Mouse (Mus musculus): ENCODE data around the gene Acvrl1.

Acvrl1 gene

DNA sequence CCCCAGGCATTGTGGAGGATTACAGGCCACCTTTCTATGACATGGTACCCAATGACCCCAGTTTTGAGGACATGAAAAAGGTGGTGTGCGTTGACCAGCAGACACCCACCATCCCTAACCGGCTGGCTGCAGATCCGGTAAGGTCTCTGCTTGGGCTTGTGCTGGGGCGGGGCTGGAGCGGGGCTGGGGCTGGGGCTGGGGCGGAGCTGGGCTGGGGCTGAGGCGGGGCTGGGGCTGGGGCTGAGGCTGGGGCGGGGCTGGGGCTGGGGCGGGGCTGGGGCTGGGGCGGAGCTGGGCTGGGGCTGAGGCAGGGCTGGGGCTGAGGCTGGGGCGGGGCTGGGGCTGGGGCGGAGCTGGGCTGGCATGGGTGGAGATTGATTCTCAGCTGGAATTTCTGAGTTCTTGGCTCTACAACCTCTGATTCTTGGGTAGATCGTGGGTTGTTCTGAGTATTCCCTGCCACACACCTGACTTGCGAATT, 12.8 kb downstream of the Acvrl1 start:
- DNase-seq (ENCODE audit: low spot score in 2 of 2) = peak in 1 of 2 experiments; percentile 63

DNA sequence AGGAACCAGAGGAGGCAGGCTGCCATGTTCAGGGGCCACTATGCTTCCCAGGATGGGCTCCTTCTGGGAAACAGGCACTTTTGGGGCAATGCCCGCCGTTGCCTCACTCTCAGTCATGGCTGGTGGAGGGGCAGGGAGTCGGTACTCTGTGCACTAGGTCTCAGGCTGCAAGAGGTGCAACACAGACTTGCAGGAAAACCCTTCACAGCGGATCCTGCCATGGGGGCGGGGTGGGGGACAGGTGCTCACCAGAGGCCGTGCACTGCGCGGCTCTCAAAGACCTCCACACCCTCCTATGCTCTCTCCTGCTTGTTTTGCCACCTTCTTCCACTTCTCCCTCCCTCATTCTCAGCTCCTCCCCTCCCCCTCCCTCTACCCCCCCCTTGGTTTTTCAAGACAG, 14.3 kb downstream of the Acvrl1 start:
- no peak for DNase-seq (ENCODE audit: low spot score in 2 of 2)

DNA sequence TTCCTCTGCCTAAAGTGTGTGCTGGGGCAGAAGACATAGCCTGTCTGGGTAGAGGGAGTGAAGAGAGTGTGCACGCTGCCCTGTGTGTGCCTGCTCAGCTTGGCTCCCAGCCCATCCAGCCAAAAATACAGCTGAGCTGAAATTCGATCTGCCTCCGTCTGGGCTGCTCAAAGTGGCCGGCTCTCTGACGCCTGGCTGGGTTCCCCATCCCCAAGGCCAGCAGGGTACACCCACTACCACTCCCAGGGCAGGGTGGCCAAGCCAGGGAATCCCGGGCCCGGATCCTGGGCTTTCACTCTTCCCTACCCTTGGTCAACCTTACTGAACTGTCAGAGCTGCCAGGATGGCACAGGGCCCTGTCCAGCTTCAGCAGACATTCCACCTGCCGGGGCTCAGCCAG, 15.2 kb downstream of the Acvrl1 start:
- DNase-seq (ENCODE audit: low spot score in 2 of 2) = no peak

DNA sequence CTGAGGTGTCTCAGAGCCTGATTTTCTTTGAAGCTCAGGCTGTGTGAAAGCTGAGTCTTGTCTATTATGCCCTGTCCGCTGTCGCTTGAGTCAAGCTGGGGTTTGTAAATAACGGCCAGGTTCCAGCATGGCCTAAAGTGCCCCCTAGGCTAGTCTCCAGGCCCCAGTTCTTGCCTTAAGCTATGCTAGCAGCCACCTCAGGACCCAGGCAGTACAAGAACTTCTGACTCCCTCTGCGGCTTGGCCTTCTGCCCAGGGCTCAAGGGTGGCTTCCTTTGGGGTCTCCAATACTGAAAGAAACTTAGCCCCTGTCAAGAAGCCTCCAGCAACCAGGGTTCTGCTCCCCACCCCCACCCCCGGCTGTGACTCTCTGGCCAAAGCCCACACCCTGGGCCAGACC, 15.9 kb downstream of the Acvrl1 start:
- no peak for DNase-seq (ENCODE audit: low spot score in 2 of 2)

DNA sequence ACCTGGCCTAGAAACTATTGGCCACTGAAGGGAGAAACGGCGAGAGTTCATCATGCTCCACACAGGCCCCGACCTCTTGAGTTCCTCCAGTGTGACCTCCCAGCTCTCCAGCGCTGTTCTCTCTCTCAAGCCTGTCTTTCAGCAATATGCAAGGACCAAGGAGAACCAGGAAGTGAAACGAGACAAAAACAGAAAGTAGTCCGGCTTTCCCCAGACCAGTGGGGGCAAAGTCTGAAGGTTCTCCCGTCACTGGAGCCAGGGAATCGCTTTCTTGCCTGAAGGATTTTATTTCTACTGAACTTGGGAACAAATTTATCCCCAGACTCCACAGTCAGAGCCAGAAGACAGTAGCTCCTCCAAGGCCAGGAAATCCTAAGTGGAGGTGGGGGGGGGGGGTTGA, 16.5 kb downstream of the Acvrl1 start:
- DNase-seq (ENCODE audit: low spot score in 2 of 2) = no peak

DNA sequence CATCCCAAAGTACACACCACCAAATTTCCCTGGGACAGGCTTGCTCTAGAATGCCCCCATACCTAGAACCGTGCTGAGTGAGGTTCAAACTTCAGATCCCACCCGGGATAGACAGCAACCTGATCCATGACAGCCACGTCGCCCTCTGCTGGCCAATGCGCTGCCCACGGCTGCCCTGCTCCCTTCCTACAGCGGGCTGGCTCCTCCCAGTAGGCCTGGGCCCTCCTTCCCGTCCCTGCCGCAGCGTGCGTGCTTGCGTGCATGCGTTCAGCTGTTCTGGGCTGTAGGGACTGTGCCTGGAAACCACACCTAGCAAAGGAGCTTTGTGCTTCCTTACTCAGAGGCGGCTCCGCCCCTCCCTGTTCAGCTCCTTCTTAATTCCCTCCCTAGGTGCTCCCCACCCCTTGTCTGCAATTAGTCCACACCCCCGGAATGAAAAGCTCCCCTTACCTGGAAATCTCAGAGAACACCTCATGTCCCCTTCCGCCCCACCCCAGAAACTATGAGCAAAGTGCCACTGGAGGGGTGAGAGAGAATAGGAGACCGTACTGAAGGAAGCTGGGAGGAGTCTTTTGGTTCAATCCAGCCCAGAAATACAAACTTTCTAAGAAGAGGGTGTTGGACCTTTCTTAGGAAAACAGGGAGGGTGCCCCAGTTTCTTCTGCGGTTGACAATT, 17.2 kb downstream of the Acvrl1 start:
- DNase-seq (ENCODE audit: low spot score in 2 of 2) = peak; percentile 68 to 90

DNA sequence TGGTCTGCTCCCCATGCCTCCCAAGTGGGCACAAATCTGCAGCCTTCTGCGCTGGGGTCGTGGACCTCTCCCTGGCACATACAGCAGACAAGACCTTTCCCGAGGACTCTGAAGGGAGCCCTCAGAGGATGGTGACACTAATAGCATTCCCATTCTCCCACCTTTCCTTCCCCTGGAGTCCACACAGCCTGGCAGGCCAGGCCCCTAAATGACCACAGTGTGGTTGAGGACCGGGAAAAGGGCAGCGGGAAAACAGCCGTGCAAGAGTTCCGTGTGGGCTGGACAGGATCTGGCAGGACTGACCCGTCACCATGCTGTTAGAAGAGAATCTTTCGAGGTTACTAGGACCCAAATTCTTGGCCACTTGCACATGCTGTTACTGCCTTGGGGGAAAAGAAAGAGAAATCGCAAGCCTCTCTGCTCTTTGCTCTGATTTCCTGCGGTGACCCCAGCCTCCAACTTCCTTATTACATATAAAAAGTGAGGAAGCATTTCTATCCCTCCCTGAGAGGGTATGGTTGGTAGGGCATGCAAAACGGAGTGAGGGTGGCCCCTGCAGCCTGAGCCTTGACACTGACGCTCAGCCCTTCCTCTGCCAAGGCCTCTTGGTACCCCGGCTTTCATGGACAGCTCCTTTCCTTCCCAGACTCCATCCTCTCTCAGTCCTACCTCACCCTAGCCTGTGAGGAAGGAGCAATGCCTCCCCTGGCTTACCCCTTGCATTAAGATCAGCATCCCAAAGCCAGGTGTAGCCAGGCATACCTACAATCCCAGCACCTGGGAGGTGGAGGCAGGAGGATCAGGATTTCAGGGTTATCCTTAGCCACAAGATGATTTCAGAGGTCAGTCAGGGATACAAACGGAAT, 18.0 kb downstream of the Acvrl1 start:
- DNase-seq (ENCODE audit: low spot score in 2 of 2) = no peak

DNA sequence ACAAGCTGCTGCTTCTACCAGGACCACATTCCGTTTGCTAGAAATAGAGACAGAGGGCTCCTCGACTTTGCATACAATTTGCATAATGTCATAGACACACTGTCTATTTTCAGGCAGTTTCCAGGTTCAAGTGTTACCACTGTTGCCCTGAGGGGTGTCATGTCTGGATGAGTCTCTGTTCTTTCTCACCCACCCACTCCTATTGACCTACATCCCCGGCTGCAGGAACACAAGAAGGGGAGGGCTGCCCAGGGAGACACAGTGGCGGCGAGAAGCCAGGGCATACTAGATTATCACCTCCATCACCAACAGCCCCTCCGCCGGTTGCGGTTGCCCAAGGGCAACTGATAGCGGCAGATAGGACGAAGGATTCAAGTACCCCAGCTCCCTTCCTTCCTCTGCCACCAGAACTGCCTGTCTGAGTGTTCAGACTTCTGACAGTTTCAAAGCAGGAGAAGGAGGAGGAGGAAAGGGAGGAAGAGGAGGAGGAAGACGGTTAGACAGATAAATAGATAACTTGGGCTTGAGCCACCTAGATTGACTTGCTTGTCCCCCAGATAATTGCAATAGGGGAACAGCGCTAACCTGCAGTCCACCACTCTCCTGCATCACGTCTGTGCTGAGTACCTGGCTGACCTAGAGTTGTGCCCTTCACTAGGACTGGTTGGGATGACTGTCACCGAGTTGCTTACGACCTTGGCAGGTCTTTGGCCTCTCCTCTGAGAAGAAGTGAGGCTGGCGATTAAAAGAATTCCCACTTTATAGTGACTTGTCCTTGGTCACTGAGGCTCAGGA, 19.0 kb downstream of the Acvrl1 start:
- peak in 1 of 2 experiments; percentile 31 for DNase-seq (ENCODE audit: low spot score in 2 of 2)

DNA sequence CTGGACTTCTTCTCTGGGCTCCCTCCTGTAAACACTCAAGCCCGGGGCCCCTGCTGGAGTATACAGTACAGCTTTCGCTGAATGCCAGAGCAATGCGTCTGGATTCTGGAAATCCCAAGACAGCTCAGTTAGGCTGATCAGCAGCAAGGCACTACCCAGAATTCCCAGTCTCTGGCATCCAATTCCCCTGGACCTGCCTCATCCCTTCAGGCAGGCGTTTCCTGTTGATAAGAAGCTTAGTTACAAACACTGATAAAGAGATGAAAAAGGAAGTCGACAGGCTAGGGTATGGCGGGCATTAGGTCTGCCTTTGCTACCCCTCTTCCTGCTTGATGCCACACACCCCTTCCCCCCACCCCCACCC, 19.6 kb downstream of the Acvrl1 start:
- DNase-seq (ENCODE audit: low spot score in 2 of 2) = no peak

DNA sequence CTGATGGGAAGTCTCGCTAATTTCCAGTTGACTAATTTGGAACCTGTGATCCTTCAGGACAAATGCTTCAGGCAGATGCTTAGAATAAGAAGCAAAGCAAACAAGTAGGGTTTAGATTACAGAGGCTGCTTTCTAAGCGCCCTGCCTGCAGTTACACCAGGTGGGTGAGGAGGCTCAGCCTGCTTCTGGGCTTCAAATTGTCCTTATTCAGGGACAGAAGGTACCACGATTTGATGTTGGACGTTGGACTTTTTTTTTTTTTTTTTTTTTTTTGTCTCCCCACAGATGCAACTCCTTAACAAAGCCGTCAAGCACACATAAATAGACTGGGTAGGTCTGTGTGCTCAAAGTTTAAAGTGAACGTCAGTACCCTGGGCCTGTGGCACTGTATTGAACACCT, 20.3 kb downstream of the Acvrl1 start:
- DNase-seq (ENCODE audit: low spot score in 2 of 2) = no peak

DNA sequence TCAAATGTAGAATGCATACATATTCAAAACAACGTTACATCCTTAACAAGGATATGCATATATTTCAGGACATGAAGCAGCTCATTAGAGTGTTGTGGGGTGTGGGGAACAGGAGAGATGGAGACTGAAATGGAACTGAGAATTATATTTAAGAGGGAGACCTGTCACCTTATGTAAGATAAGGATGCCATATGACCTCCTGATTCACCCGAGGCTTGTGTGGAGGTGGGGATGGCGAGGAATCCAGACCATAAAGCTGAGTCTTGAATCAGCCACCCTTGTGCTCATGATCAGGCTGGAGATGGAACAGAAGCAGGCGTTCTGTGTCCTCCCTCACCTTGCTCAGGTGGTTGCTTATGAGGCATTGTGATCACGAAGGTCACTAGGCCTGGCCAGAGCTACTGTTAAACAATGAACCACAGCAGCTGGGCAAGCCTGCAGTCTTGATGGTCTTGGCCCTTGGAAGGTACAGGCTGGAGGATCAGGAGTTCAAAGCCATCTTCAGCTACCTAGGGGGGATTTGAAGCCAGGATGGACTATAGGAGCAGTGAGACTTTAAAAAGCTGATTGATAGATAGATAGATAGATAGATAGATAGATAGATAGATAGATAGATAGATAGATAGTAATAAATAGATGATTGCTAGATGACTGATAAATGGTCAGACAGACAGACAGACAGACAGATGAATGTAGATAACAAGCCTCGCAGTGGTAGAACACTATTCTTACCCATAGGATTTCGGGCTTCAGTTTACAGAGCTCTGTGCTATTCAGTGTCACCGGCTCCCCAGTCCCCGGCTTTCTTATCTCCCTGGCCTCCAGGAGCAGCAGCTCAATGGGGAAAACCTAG, 23.3 kb downstream of the Acvrl1 start:
- DNase-seq (ENCODE audit: low spot score in 2 of 2) = no peak

DNA sequence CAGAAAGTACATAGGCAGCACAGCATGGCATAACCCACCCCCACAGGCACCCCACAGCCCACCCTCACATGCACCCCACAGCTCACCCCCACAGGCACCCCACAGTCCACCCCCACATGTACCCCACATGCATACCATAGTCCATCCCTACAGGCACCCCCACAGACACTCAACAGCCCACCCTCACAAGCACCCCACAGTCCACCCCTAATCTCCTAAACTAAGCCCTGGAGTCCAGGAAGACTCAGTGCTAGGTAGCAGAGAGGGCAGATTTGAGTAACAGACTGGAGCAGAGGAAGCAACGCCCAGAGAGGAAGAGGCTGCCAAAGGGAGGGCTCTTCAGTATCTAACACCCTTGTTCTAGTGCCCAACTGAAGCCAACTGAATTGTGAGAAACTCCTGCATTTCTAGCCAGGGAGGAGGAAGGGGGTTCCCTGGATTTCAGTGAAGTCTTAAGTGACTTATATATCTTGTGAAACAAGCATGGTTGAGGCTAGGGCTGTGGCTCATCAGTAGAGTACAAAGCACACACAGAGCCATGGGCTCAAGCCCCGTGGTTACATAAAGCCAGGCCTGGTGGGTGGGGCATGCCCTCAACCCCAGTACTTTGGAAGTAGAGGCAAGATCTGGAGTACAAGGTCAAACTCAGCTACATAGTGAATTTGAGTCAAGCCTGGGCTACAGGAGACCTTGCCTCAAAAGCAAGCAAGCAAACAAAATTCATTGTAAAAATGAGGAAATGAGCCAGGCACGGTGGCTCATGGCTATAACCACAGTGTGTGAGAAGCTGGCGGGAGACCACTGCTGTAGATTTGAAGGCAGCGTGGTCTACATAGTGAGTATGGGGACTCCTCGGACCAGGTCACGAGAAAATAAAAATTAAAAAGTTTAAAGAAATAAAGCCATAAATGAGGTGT, 26.6 kb downstream of the Acvrl1 start:
- no peak for DNase-seq (ENCODE audit: low spot score in 2 of 2)

DNA sequence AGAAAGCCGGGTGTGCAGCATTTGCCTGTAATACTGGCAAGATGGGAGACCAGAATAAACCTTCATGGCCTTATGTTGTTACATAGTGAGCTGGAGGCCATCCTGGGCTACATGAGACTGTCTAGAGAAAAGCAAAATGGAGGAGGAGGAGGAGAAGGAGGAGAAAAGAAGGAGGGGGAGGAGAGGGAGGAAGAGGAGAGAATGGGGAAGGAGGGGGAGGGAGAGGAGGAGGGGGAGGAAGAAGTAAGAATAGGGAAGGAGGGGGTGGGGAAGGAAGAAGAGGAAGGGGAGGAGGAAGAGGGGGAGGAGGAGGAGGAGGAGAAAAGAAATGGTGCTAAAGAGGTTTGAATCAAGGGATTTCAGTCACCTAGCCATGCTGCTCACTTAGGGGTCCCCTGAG, 31.8 kb downstream of the Acvrl1 start:
- no peak for DNase-seq (ENCODE audit: low spot score in 2 of 2)

DNA sequence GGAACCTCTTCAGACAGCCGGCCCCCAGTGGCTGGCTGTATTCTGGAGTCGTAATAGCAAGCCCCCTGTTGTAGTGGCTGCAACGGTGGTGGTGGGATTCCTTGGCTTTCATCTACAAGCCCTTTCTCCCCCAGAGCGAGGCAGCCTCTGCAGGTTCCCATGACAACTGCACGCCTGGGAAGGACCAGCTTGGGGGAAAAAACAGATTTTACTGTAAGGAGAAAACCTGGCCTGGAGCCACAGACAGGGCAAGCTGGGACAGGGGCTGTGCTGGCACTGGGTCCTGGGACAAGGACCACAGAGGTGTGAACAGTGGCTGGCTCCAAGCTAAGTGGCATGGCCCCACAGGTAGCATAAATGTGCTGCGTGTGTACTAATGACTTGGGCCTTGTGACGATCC, 32.3 kb downstream of the Acvrl1 start:
- DNase-seq (ENCODE audit: low spot score in 2 of 2) = no peak

DNA sequence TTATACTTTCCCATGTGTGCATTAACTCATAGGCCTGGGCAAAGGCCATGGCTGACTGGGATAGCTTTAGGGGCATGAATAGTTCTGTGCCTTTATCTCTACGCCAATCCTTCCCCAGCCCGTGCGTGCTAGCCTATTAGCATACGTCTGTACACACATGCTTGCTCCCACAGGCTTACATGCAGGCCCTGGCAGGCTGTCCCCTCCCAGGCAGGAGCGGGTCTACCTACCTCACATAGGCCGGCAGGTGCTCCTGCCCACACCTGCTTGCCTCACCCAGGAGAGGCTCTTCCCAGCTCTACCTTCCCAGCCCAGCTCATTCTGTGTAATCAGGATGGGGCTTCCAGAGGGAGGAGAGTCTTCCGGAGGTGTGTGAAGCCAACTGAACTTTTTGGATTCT, 33.2 kb downstream of the Acvrl1 start:
- no peak for DNase-seq (ENCODE audit: low spot score in 2 of 2)

DNA sequence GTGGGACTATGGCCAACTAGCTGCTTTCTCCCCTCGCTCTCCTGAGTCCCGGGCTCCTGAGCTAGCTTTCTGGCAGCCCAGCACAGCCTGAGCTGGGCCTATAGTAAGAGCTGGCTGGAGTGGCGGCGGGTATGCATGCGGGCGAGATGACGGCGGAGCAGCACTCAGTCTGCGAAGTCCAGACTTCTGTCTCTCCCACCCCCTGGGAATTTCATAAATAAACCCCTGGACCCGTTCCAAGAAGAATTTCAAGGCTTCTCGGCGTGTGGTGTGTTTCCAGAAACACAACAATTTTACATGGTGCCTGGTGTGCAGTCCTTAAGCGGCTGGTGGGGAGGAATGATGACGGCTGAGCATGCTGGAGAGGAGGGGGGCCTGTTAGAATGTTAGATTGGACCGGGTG, 34.7 kb downstream of the Acvrl1 start:
- DNase-seq (ENCODE audit: low spot score in 2 of 2) = no peak

DNA sequence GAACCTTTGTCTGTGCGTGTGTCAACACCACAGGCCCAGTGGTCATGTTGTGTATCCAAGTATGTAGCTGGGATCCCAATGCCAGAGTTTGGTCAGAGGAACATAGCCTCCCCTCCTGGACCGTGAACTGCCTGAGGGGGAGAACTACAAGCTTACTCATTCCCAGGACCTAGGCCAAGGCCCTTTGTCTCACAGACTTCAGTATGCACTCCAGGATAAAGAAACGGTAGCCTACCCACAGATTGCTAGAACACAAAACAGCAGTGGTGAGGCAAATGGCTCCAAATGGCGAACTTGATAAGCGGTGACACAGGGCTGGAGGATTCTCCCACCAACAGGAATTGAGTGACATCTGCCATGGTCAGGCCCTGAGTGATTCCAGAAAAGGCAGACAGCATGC, 35.5 kb downstream of the Acvrl1 start:
- no peak for DNase-seq (ENCODE audit: low spot score in 2 of 2)

DNA sequence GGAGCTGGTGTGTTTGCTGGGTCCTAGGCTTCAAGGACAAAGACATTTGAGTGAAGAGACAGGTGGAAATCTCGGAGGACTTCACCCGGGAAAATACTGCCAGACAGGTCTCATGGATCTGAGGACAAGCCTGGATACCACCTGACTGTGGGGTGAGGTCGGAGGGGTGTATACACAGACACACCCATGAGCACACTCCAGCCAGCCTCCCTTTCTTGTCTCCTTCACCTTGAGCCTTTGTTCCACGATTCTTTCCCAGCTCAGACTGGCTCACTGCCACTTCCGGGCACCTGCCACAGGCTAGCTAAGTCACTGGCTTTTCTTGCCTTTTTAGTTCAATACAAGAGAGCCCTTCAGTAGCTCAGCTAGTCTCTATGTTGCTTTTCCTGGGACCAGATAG, 36.0 kb downstream of the Acvrl1 start:
- no peak for DNase-seq (ENCODE audit: low spot score in 2 of 2)

DNA sequence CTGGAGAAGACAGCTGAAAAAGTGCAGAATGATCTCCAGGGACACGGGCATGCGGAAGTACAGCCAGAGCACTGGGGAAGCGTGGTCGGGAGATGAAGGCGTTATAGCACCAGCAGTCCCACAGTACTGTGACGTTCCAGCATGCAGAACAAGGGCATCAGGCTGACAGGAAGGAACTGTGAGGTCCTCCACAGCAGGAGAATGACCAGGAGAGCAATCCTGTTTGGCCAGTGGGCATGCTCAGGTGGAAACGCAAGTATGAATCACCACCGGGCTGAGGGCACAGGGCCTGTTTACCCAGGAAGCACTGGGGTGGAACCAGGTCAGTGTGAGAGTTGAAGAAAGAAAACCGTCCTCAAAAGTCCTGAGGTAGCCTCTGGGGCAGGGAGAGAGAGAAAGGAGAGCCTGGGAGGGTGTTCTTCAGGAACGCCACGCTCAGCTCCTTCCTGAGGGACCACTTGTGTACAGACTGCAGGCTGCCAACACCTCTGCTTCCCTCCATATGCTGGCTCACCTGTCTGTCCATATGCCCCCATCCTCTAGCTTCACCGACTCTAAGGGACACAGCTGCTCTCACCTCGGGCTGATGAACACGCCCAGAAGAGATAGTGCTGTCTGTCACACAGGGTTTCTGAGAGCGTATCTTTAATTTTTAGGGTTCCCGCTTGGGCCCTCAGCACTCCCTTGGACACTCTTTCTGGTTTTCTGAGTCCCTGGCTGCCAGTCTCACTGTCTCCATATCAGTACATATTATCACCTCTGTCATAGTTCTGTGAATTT, 37.5 kb downstream of the Acvrl1 start:
- DNase-seq (ENCODE audit: low spot score in 2 of 2) = no peak

DNA sequence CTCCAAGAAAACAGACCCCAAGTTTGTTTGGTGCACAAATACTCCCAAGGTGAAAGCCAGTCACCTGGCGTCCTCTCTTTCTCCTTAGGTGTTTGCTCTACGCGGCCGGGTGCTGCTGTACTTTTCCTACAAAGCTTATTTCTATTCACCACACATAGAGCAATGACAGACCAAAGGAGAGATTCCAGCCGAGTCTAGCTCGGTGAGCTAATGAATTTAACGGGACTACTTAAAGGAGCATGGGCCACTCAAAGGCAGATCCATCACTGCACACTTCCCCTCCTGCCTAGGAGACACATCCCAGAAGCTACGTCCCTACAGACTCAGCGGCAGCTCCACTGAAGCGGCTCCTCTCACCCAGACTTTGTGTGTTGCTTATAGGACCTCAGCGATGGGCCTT, 39.2 kb downstream of the Acvrl1 start:
- no peak for DNase-seq (ENCODE audit: low spot score in 2 of 2)

Measured in spleen, postnatal 10 days (tissue).